Mouse (Mus musculus) adrenal gland, postnatal 4 days (tissue): Measurements from ENCODE around the gene Mtcp1. TPM values are rescaled to one million over a fixed set of nuclear protein-coding genes. Genes with fewer than 3 reads are reported as not detected.

Source experiments
- DNase-seq, 2 experiments: peaks; one replicate each; pipeline ENCODE4 v3.0.0; 2021 to 2022; ENCODE audit warnings: low spot score in 2 of 2, mixed read lengths in 2 of 2
- long read RNA-seq, 2 experiments: library from polyadenylated mRNA; stranded (forward); transcript quantifications; one replicate each; pipeline ENCODE4 v2.0.0; 2021
- total RNA-seq, 2 experiments: library from RNA; stranded (reverse); gene quantifications; 2 replicates each; pipeline ENCODE4 v1.2.3; 2021

Gene Mtcp1
- 10 to 100 TPM; 16.9 to 17.6 TPM for total RNA-seq
- long read RNA-seq, experiment 1, partial matches to known transcripts = 1 of 1 reads
- long read RNA-seq, experiment 1, other reads (novel, unspliced or antisense) = 0 of 1 reads
- long read RNA-seq, experiment 2, partial matches to known transcripts = 0 of 8 reads
- long read RNA-seq, experiment 2, other reads (novel, unspliced or antisense) = 4 of 8 reads

DNA sequence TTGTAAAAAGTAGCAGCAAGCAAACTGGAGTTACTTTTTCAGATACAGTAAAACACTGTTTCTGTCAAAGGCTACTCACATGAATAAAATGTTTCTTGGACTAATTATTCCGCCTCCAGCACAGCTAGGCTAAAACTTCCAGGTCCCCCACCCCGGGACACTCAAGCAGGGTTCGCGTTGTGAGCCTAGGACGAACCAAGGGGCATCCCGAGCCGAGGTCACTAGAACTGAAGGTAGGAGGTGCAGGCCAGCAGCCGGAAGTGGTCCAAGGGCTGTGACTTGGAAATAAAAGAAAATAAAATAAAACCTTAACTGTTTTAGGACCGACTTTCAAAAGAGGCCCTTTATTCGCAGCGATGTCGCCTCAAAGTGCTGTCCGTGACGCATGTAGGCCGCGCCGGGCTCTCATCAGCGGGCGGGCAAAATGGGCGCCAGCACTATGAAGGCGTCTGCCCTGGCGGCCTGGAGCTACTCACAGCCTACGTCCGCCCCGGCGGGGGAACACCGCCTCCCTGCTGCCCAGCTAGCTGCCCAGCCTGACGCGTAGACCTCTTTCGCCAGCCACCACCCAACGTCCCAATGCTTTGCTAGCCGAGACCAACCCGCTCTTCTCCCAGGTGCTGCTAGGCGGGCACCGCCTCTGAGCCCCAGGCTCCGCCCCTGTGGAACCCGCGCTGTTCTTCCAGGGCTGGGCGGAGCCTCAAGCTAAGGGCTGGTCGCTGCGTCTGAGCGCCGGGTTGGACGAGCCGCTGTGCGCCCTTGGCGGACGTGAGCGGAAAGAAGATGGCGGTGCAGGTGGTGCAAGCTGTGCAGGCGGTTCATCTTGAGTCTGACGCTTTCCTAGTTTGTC is at the start of gene Mtcp1, which contains the start of the genes Cmc4 and Brcc3:
Mtcp1 (minus strand) TSS at position 653 of the 850 bp plus-strand sequence.
Cmc4 (minus strand) TSS at position 649 of the 850 bp plus-strand sequence.
Brcc3 (plus strand) TSS at position 693 of the 850 bp plus-strand sequence.
- peak; percentile 48 to 66 for DNase-seq

DNA sequence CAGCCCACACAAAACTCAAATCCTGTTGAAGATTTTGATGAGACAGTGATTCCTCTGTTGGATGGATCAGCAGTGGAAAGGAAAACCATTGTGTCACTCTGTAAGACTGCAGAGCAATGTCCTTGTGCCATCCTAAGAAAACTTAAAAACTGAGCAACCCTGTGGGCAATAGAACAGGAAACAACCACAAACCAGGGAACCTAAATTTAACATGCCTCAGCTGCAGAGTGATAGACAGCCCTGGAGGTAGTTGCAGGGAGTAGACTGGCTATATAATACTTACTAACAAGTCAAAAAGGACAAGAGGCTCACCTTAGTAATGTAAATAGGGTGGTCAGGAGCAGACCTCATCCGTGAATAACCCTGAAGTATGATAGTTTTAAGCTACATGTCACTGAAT is 38.2 kb upstream of the Mtcp1 start:
- no peak for DNase-seq

DNA sequence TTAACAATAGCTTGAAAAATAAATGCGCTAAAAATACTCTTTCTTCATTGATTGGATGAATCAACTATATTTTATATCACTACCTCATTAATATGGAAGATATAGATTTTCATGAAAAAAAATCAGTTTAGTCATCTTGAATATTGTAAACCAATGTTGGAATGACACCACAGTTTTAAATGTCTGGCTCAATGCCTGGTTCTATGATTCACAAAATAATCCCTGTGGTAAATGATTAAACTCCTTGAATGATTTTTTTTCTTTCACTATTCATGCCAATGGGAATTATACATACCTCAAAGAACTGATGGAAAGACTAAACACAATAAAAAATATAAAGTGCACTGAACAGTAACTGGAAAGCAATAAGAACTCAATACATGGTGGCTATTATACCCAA is 6.7 kb downstream of the Mtcp1 start:
- no peak for DNase-seq

DNA sequence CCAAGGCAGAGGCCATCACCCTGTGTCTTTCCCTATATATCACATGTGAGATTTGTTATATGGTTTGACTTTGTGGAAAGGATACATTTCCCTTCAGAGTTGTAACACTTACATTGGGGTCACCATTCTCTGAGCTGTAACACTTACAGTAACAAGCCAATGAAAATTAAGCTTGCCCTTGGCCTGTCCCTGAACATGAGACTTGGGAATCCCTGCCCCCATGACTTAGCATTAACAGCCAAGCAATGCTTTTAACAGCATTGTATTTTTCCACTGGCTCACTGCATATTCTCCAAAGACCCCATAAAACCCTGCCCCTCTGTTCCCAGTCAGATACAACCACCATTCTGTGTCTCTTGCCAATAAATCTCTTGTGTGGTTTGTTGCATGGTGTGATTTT is 13.0 kb downstream of the Mtcp1 start:
- no peak for DNase-seq

DNA sequence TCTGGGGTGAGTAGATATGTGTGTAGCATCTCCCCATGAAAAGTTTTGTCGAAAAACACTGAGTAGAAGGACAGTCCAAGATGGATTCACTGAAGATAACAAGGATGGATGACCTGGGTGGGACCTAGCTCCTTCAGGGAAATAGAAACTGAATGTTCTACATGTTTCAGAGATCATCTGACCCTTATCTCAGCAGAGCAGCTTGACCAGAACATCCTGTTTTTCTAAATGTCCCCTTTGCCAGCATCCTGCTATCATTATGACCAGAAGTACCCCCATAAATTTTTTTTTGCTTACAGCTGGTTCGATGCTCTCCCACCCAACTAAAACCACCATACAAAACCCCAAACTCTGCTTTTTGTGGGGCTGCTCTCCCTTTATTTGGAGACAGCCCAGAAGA is 13.7 kb downstream of the Mtcp1 start:
- DNase-seq = no peak

DNA sequence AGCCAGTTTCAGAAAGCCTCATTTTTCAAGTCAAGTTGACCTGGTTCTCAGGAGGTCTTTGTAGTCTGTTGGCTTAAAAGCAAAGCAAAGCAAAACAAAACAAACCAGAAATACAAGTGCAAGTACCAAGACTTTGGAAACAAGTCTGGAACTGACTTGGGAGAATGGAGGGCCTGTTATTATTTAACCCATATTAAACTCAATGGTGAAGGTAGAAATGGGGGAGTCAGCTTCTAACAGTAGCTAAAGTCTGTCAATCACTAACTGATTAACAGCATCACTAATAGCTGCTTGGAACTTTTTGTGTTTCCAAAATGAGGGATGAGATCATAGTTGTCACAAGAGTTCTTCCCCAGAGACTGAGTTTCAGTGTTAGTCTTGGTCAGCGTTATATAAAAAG is 16.9 kb downstream of the Mtcp1 start:
- no peak for DNase-seq

DNA sequence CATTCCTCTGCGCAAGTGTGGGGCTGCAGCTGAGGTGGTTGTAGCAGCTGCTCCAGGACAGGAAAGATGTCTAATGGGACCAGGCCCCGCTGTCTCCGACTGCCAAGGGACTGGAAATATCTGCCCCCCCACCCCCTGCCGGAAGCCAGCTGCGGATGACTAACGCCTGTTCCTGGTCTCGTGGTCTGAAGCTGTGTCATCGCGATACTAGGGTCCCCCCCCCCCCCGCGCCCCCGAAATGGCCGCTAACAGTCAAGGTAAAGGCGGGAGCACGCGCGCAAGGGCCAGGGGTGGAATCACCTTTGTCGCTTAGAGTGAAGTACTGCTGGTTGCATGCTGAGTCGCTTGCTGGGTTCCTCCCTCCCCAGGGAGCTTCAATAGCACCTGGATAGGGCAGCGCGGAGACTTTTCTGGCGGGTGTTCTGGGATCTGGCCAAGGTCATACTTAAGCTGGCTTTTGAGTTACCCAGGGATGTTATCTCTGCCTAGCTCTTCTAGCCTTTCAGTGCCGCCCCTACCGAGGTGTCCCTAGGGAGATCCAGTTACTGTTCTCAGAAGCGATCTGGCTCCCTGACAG is 34.1 kb downstream of the Mtcp1 start, which contains the start of the genes Fundc2 and F8:
Fundc2 (plus strand) TSS at position 205 of the 577 bp plus-strand sequence.
F8 (minus strand) TSS at position 421 of the 577 bp plus-strand sequence.
- DNase-seq = peak; percentile 13 to 48

DNA sequence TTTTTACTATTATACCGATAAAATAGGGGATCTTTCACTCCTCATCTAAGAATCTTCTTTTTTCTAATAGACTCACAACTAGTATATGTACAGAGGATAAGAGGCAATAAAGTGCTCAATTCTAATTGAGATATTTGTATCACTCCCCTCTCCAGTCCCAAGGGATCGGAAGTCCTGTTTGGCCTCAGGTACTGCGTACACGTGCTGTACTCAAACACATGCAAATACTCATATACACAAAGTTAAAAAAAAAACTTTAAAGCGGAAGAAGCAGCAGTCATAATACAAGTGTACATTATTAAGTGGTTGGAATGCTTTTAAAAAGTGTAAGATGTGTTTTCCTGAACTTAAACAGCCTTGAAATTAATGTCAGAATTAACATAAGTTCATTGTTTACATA is 34.7 kb downstream of the Mtcp1 start:
- DNase-seq = no peak

DNA sequence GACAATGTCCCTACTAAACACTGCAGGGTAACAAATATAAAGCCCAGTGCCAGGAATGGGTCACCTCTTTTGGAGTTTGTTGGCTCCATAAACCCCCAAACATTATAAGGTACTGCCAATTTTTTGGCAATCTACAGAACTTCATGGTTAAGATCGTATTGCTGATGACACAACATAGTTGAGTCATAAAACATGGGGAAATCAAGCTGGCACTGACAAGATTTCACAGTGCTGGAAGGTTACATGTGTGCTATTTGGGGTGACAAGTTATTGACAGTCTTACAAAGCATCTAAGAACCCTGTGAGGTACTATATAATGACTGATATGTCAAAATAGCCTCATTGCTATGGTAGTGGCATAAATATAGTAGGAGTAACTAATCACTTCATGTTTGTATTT is 35.2 kb downstream of the Mtcp1 start:
- DNase-seq = no peak

DNA sequence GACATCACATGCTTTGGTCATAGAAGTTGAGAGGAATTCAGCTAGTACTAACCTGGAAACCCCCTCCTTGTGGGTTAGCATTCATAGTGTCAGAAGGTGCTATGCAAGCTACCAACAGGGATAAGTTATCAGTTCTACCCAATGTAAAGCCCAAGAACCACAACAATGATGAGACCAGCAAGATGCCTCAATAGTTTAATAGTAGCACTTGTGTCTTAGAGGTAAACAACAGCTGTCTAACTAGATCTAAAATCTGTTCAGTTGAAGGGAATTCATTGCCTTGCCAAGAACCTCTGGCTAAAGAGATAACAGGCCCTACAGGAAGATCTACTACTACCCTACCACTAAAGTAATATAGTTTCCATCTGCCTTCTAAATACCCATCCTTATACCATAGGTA is 39.6 kb downstream of the Mtcp1 start:
- no peak for DNase-seq

DNA sequence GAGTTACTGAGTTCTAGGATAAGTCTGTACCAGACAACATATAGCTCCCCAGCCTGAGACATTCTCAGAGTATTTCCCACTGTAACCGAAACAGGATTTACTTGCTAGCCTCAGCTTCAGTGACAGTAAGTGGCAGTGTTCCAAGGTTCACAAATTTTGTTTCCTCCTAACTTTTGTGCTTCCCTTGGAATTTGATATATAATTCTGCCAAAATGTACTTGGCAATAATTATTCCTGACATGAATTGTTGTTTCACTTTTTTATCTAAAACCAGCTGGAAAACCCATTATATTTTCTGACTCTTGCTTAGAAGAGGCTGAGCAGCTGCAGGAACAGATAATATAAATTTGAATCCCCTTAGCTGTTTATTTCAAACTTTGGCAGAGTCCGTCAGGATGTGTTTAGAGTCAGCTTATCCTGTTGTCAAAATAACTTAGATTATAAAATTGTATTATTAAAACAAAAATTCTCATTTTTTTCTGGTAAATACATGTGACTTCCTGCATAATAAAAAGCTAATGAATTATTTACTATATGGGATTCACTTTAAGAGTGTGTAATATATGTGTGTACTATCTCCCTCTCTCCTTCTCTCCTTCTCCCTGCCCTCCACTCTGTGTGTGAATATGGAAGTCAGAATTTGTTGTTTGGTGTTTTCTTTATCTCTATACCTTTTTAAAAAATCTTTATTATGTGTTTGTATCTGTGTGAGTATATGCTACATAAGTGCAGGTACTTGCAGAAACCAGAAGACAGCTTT is 43.5 kb downstream of the Mtcp1 start:
- no peak for DNase-seq

DNA sequence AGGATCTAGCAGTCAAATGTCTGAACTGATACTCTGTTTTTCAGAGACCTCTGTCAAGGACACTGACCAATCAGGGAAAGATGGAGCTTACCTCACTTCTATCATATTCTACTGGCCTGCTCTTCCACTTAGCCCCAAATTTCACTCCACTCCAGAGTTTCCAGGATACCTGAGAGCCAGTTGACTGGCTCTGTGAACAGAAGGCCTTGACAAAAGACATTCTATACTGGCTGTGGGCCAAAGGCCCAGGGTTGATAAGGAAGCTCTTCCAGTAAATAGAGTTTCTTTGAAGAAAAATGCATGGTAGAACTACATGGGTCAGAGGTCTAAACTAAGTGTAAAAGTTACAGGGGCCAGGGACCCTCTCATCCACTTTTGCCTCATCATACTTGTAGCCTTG is 46.2 kb downstream of the Mtcp1 start:
- DNase-seq = no peak

Other genes starting within 250 kb of the Mtcp1 start
- 100 to 1,000 TPM in 1 of 2 experiments, 10 to 100 TPM in 1; 76.4 to 112 TPM for gene Fundc2, start 34.2 kb downstream of the Mtcp1 start, total RNA-seq
- 1 to 10 TPM; 5.9 to 9.6 TPM for gene F8, start 34.0 kb downstream of the Mtcp1 start, total RNA-seq
- 10 to 100 TPM; 14.2 TPM for gene Cmc4, start within 50 bp of the Mtcp1 start, total RNA-seq
- gene Brcc3, start within 50 bp of the Mtcp1 start, total RNA-seq = 10 to 100 TPM; 33.3 to 36.7 TPM
- 10 to 100 TPM; 59.5 to 59.6 TPM for gene Vbp1, start 97.7 kb upstream of the Mtcp1 start, total RNA-seq
- gene Rab39b, start 161.6 kb upstream of the Mtcp1 start, total RNA-seq = 1 to 10 TPM; 2.5 to 2.6 TPM